Mouse (Mus musculus): ENCODE measurements around the gene Raet1d. TPM values are rescaled to one million over a fixed set of nuclear protein-coding genes. Genes with fewer than 3 reads are reported as not detected.

Gene Raet1d
- total RNA-seq (2023; ENCODE audit: inconsistent age) = 0.54 to 0.64 TPM (median 0.54 TPM) in 3 of 4 replicates, not detected in the other

DNA sequence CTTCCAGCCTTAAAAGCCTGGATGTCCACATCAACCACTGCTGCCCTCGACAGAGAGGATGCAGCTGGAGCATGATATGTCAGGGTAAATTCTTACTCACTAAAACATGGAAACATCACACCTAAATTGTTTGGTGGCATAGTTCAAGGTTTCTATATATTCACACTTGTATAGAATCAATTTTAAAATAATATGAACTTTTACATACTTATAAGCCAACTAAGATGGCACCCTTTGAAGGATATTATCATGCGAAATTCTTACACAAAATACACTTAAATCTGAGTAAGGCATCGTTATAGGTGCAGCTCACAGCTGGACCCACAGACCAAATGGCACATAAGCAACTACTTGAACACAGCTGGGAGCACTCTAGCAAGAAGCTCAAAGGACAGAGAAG is at the start of gene Raet1d:
Raet1d (plus strand) TSS at position 301 of the 400 bp plus-strand sequence.

Other genes starting within 250 kb of the Raet1d start
- 11.4 to 24.7 TPM (median 14.4 TPM) in 4 replicates for gene E030030I06Rik, start 211.3 kb upstream of the Raet1d start, total RNA-seq (2023; ENCODE audit: inconsistent age)
- gene Raet1e, start 202.0 kb upstream of the Raet1d start, total RNA-seq (2023; ENCODE audit: inconsistent age) = not detected in 4 replicates
- 0.54 TPM in 1 of 4 replicates, not detected in the others for gene H60b, start 202.0 kb upstream of the Raet1d start, total RNA-seq (2023; ENCODE audit: inconsistent age)